Mouse (Mus musculus) right cerebral cortex, postnatal 4 days (tissue): ENCODE measurements around the gene Ppp2r5a.

Experiments used
- DNase-seq: peaks from one replicate; pipeline ENCODE4 v3.0.0-alpha.2; 2022

Gene Ppp2r5a

DNA sequence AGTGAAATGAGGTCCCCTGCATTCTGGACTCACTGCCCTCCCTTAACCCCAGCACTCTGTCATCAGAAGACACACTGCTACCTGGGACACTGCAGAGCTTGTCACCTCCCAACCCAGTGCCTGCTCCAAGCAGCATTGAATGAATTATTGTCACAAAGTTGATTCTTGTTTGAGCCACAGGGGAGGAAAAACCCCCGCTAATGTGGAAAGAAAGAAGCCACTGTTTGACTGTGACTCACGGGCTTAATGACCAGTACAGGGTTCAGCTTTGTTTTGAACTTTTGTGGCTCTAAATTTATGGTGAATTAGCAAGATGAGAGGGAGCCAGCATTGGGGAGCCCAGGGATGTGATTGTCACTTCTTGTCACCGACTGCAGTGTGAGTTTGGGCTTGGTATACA, 13.5 kb upstream of the Ppp2r5a start:
- no peak for DNase-seq

DNA sequence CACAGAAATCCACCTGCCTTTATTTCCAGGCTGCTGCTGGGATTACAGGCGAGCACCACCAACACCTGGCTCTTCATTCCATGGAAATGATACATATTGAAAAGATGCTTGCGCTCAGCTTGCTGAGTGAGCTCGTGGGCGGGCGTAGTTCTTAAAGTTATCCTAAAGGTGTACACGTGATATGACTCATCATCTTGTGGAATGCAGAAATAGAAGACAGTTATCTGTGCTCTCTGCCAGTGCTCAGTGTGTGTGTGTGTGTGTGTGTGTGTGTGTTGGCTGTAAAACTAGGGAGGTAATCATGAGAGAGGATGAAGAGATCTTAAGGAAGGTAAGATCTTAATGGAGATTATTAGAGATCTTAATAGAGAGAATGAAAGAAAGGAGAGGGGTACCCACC, 11.4 kb upstream of the Ppp2r5a start:
- no peak for DNase-seq

- no peak for DNase-seq
Measured at GRCm38 (mm10) chr1:191413691-191414415, 10.8 kb upstream of the Ppp2r5a start.

DNA sequence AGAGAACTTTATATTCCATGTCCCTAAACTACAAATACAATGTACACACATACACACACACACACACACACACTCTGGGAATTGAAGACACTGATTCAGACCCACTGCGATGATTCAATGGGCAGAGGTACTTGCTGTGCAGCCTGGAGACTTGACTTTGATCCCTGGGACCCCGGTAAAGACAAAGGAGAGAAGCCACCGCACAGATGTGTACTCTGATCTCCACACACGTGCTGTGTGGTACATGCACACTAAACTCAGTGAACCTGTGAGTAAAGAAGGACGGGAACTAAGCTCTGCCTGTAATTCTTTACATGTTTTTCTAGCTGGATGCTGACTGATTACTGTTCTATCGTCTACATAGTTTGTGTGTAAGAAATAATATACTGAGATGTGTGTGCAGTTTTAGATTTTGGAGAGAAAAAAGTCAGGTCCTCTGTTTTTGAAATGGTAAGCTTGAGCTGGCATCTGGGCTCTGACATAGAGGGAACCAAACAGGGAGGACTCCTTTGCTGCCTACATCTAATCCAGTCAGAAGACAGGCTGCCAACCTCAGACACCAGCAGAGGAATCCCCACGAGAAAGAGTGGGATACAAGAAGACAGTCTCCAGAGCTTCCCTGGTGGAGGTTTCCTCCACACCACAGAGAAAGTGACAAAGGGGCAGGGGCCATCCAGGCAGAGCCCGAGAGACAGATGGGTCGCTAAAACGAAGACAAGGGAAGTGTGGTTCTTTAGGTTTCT, 7.4 kb upstream of the Ppp2r5a start:
- DNase-seq, result no peak

DNA sequence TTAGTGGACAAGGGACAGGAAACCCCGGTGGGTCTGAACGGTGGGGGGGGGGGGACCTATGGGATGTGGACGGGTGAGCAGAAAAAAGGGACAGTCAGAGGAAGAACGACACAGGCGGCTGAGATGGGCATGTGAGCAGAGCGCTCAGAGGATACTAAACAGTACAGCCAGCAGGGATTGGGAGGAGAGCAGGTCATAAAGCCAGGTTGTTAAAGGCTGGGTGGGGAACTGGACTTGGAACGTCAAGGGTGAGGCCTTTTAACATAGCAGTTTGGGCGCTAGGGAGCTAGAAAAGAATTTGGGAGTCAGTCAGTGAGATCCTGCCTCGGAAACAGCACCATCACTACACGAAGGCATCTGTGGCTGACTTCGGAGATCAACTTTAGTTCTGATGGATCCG, 4.2 kb upstream of the Ppp2r5a start:
- DNase-seq, result no peak

DNA sequence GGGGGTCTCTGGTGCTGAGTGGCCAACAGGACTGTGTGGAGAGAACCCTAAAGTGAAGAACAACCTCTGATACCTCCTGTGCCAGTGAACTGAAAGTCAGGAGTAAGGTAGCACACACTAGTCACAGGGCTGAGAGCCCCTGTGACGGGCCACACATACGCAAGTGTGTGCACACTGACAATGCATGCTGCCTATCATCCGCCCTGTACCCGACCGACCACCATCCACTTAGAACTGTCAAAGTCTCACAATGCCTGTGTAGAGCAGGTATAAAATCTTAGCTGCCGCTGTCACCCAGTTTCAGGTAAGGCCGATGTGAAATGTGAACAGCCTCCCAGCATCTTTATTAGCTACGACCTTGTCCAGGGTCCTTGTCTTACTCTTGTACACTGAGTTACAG, 3.4 kb upstream of the Ppp2r5a start:
- no peak for DNase-seq

- DNase-seq, result no peak
Measured at GRCm38 (mm10) chr1:191404721-191405329, 1.8 kb upstream of the Ppp2r5a start.

GRCm38 (mm10) chr1:191404301-191404700, 1.2 kb upstream of the Ppp2r5a start:
- DNase-seq, result no peak

GRCm38 (mm10) chr1:191402506-191402905, 566 bp downstream of the Ppp2r5a start:
- no peak for DNase-seq

- peak; percentile 99 for DNase-seq
Measured at GRCm38 (mm10) chr1:191396897-191397849, 5.9 kb downstream of the Ppp2r5a start.

DNA sequence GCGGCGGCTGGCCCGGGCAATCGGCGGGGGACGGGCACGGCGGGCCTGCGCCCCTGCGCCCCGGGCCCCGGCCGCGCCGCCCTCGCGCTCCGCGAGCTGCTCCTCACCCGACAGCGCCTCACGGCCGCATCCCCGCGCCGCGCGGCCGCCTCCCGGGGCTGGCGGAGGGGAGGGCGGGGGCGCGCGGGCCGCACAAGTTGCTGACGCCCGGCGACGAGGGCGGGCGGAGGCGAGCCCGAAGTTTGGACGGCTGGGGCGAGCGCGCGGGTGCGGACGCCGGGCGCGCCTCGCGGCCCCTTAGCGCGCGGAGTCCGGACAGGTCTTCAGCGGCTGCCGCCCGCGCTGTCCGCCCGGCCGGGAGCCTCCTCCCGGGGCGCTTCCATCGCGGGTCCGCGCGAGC, 6.6 kb downstream of the Ppp2r5a start:
- peak; percentile 49 for DNase-seq

- peak; percentile 48 for DNase-seq
Measured at GRCm38 (mm10) chr1:191395871-191396433, 7.1 kb downstream of the Ppp2r5a start.

DNA sequence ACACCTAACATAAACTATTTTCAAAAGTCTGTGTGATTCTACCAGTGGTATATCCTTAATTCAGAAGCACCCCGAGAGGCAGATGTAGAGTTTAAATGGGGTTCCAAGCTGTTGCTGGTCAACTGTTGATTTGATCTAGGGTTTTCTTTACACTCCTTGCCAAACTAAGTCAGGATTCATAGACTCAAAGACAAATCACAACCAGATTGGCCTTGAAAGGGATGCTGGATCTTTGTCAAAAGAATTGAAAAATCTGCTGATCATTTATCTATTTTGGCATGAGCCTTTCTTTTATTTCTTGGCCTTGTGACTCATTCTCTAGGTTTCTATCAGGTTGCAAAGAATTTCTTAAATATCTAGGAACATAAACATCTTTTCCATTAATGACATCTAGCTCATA, 7.9 kb downstream of the Ppp2r5a start:
- no peak for DNase-seq

DNA sequence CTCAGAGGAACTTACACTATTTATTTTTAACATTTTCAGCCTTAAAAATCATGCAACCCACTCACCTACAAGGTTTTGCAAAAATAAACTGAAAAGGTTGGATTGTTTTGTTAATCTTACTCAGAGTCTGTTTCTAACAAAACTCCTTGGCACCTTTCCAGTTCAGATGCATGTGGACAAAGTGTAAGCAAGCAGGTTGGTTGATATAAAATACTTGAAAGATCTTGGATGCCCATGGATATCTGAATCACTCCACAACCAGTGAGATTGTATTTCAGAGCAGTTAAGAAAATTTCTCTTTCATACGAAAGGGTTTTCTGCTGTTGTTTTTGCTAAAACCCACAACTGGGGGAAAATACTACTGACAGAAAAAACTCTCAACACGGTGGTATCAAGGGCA, 8.9 kb downstream of the Ppp2r5a start:
- DNase-seq, result no peak

GRCm38 (mm10) chr1:191393536-191393935, 9.5 kb downstream of the Ppp2r5a start:
- no peak for DNase-seq

- peak; percentile 21 for DNase-seq
Measured at GRCm38 (mm10) chr1:191391311-191391710, 11.8 kb downstream of the Ppp2r5a start.

- DNase-seq, result no peak
Measured at GRCm38 (mm10) chr1:191384786-191385430, 18.2 kb downstream of the Ppp2r5a start.

DNA sequence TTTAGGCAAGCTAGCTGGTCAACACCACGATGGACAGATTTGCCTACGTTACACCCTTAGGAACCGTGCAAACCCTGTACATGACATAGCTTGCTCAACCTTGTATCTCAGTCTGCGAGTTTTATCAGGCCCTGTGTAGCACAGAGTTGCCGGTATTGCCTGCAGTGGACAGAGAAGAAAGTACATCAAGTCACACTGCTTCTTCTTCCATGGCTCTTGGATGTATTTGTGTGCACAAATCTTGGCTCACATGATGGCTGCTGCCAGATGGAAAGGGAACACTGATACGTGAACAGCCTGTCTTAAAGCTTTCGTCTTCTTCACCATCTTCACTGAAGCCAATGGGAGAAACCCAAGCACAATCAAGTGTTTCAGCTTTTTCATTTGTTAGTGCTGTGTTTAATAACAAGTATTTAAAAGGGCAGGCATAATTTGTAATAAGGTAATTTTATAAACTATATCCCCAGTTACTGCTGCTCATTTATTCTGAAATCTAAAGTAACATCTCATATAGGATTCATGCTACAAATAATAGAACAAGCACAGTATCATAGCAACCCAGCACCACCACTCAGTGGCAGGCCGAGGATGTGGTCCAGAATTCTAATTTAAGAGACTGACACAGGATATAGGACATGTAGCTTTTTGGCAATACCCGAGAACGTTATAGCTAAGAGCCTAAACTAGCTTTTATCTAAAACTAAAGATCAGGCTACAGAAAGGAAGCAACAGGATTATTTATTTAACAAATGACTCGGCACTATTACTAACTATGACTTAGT, 20.9 kb downstream of the Ppp2r5a start:
- no peak for DNase-seq

- no peak for DNase-seq
Measured at GRCm38 (mm10) chr1:191380843-191381242, 22.2 kb downstream of the Ppp2r5a start.

DNA sequence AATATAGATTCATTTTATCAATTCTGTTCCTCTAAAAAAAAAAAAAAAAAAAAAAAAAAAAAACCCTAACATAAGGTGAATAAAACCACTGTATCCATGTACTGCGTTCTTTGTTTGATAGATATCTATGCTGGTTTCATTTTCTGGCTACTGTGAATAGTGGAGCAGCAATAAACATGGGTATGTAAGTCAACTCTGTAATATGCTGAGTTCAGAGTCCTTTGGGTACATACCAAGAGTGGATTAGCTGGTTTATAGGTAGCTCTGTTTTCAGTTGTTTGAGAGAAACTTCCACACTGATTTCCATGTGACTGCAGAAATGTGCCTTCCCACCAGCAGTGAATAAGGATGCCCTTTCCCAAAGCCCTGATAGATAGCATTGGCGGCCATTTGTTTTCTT, 25.0 kb downstream of the Ppp2r5a start:
- no peak for DNase-seq

DNA sequence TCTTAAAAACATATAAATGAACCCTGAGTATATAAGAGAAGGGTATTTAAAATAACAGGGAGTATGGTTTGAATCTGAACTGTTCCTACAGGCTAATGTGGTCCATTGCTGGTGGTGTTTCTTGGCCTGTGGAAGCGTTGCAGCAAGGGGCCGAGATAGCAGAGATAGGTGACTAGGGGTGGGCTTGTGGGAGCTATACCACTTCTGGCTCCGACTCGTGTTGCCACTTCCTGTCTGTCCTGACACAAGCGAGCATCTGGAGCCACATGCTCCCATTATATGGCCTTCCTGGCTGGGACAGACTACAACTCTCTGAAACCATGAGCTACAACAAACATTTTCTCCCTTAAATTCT, 27.5 kb downstream of the Ppp2r5a start:
- no peak for DNase-seq
